Mouse (Mus musculus) ovary, adult 18-20 months (tissue): Measurements from ENCODE around the gene Atp5h.
"Not testable (repeated sequence)": the region's sequence is repeated elsewhere in the genome, so short reads cannot be mapped to it uniquely, and the experiment has no call there.

Experiments
- DNase-seq: peaks from one replicate; pipeline ENCODE4 v3.0.0; 2022; ENCODE audit warnings: low spot score, mixed read lengths

Atp5h gene

DNA sequence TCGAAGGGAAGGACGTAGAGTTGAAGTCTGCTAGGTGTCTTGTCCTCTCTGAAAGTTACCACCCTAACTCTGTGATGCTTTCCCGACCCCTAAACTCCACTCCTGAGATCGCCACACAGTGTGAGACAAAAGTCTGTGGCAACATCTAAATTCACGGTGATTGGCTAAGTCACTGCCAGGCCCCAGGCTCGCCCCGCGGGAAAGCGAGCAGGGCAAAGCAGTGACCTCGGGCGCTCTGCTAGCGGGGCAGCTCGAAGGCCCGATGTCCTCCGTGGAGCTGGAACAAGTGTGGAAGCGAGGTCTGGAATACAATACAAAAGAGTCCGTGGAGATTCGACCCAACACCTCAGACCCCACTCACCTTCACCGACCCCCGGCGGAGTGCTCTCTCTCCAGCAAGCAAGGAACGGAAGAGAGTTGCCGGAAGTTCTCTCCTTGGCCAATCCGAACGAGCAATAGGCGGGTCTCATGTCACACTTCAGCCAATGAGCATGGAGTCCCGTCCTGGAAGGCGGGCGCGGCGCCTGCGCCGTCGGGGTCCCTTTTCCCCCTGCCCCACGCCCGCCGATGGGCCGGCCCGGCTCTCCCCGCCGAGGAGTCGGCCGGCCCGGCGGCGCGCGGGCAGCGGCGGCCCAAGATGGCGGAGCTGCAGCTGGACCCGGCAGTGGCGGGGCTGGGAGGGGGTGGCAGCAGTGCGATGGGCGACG lies at the start of gene Atp5h, which contains the start of gene Kctd2:
Gene Atp5h, minus strand, starts transcription at position 432 of the 707 bp plus-strand sequence.
Gene Kctd2, plus strand, starts transcription at position 598 of the 707 bp plus-strand sequence.
- peak; percentile 92 for DNase-seq

DNA sequence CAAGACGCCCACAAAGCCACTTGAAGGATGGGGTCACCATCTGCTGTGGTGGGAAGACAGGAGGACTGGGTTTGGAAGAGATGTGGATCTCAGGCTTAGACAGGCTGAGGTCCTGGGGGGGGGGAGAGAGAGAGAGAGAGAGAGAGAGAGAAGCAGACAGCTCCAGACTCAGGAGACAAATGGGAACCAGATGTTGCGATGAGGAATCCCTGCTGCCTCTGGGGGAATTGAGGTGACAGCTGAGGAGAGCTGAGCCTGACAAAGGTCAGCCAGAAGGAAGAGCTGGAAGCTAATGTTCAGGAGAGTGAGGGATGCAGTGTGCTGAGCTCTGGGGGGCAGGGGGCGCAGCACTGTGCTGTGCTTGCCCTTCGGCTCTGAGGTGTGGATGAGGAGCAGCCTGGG lies 47.5 kb upstream of the Atp5h start:
- DNase-seq: no peak

DNA sequence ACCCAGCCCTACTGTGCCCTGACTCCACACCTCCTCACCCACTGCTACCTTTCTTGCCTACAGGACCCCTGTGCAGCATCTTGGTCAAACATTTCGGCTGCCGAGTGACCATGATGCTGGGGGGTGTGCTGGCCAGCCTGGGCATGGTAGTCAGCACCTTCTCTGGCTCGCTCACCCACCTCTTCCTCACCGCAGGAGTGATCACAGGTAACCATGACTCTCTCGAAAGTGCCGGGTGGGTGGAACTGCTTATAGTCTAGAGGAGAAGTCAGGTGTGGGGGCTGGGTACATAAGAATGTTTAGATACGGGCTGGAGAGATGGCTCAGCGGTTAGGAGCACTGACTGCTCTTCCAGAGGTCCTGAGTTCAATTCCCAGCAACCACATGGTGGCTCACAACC lies 45.1 kb upstream of the Atp5h start:
- DNase-seq: no peak

DNA sequence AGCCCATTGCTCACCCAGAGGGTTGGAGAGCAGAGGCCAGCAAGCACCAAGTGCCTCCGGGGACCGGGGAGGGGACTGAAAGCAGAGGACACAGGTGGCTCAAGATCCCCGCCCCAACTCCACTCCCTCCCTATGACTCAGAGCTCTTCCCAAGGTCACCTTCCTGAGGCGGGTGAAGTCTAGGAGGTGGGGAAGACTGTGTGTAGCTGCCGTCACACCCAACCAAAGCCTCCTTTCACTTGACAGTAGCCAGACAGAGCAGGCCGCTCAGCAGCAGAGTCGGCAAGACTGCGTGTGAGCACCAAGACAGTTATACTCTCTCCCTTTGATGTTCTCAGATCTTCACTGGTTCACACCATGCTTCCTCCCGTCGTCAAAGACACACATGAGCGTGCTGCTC lies 43.6 kb upstream of the Atp5h start:
- DNase-seq: no peak

DNA sequence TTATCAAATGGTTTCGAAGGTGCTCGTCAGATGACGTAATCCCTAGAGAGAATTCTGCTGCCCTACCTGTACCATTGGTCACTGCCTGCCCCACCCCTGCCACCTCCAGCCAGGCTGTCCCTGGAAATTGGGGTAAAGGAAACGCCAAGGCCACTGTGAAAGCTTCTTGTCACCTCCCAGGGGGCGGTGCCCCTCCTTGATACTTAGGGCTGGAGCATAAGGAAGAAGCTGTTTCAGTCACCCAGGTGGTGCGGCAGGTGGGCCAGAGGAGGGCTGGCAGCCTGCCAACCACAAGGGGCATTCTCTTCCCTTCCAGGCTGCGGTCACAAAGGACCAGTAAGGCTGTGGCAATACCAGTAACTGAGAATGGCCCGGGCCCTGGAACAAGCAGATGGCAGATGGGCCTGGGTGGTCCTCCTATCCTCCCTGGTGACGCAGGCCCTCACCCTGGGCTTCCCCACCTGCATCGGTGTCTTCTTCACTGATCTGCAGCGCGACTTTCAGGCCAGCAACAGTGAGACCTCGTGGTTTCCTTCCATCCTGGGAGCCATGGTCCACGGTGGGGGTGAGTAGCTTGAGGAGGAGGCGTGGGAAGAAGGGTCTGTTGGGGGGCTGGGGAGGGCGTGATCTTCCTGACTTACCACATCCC lies 42.6 kb upstream of the Atp5h start, which contains the start of gene Slc16a5:
Gene Slc16a5, plus strand, starts transcription at position 232 of the 649 bp plus-strand sequence.
- no peak for DNase-seq

DNA sequence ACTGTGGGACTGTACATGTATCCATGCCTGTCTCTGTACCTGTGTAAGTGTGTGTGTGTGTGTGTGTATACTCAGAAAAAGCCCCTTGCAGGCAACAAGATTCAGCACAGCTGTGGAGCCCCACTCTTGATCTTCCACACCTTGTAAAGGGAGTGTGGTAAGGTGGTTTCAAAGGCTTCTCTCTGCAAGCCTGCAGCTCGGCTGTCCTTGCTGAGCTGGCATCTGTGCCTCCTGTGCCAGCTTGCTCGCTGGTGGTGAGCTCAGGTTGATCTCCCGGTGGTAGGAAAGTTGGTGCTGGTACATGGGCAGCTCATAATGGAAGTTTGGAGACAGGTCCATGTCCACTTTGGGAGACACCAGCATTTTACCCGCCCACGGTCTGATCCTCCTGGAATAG lies 42.1 kb upstream of the Atp5h start:
- no peak for DNase-seq

DNA sequence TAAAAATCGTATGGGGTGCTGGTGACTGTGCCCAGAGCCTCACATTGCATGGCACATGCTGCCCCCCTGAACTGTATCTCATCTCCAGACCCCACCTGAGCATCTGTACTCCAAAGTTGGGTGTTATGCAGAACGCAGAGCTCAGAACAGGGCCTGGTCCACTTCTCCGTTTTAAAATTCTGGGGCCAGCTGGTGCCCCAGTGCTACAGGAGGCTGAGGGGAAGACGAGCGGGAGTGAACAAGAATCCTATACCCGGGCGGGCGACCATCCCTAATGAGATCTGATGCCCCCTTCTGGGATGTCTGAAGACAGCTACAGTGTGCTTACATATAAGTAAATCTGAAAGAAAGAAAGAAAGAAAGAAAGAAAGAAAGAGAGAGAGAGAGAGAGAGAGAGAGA lies 41.2 kb upstream of the Atp5h start:
- no peak for DNase-seq

DNA sequence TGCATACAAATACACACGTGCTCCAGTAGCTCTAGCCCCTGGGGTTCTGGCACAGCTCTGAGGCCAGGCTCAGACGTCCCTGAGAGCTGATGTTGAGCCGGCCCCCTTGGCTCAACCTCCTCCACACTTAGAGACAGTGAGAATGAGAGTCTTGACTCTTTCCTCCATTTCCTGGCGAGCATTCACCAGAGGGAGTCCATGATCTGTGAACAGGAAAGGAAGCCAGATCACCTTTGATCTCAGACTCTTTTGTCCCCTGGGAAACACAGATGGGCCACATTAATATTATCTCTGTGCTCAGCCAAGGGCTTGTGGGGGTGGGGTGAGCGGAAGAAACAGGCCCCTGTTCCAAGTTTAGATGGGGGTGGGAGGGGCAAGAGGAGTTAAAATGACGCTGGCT lies 37.6 kb upstream of the Atp5h start:
- DNase-seq: no peak

DNA sequence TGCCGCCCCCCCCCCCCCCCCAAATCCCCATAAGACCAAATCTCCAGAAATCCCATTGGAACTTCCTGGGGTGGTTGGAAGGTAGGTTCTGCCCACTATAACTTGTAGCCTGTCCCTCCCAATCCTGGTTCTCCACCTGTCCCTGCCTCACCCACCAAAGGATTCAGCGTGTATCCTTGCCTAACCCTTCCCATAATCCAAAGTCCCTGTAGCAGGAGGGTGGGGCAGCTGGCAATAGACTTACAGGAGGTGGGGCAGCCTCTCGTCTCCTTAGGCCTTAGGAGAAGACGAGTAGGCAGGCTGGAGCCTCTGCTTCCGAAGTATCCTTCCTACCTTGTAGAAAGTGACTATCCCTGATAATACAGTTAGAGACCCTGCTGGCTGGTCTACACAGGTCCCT lies 36.4 kb upstream of the Atp5h start:
- no peak for DNase-seq

DNA sequence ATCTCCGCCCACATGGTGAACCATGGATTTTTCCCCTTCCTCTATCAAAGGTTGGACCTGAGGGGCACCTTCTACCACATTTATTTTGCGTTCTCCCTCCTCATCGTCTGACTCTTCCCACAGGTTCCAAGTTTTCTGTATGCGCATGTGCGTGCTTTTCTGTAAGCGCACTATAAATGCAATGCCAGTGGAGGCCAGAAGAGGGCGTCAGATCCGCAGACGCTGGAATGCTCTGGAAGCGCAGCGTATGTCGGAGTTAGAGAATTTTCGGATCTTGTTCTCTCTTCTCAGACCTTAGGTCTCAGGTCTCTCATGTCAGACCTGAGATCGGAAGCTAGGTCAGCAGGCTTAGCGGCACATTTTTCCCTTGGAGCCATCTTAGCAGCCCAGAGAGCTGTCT lies 35.9 kb upstream of the Atp5h start:
- no peak for DNase-seq

DNA sequence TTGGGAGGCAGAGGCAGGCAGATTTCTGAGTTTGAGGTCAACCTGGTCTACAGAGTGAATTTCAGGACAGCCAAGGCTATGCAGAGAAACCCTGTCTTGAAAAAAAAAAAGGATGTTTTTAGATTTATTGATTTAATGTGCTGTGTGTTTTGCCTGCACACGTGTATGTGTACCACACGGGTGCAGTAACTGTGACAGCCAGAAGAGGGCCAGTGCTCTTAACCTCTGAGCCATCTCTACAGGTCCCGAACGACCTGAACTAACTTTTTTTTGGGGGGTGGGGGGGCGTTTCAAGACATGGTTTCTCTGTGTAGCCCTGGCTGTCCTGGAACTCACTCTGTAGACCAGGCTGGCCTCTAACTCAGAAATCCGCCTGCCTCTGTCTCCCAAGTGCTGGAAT lies 35.1 kb upstream of the Atp5h start:
- DNase-seq: not testable (repeated sequence)

DNA sequence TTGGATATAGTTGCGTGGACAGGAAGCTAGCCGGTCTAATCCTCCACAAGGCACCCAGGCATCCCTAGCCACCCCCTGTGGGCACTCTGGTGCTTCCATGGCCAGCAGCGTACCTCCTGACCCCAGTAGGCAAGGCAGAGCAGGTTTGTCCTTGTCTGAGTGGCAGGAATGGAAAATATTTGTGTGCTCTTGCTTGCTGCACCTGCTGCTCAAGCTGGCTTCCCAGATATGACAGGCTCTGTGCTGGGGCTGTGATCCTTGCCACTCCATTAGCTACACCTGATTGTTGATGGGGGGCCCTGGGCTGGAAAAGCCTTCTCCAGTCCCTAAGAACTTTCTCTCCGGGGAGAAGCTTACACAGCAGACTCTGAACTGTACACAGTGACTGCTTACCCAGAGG lies 33.5 kb upstream of the Atp5h start:
- DNase-seq: no peak

DNA sequence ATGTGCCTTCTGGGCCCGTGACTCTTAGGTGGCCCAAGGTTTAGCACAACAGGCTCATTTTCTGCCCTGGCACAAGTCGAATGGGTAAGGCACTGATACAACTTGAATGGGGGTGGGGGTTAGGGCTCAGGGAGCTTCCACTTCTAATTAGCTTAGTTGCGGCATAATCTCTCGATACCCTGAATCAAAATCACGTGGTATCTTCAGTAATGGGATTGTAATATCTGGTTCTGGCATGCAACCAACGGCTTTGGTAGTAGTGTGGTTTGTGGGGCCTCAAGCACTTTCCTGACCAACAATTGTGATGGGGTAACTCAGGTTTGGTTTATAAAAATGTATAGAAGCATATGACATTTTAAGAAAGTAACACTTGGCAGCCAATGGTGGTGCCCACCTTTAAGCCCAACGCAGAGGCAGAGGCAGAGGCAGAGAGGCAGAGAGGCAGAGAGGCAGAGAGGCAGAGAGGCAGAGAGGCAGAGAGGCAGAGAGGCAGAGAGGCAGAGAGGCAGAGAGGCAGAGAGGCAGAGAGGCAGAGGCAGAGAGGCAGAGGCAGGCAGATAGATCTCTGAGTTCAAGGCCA lies 32.6 kb upstream of the Atp5h start:
- DNase-seq: no peak

DNA sequence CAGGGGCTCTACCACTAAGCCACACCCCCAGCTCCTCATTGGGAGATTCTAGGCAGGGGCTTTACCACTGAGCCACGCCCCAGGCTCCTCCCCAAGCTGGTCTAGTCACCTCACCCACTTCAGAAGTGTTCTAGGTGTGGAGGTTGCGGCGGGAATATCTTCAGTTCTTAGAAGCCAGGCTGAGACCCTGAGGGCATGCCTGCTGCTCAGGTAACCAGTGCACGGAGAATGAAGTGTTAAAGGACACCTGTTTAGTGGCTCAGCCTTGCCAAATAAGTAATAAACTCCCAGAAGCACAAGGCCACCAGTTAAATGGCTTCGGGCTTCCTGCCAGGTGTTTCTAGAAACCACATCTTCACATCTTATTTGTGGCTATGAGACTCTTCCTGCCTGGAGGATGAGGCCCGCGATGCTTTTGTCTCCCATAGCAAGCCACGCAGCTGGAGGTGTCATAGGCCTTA lies 32.0 kb upstream of the Atp5h start:
- no peak for DNase-seq

DNA sequence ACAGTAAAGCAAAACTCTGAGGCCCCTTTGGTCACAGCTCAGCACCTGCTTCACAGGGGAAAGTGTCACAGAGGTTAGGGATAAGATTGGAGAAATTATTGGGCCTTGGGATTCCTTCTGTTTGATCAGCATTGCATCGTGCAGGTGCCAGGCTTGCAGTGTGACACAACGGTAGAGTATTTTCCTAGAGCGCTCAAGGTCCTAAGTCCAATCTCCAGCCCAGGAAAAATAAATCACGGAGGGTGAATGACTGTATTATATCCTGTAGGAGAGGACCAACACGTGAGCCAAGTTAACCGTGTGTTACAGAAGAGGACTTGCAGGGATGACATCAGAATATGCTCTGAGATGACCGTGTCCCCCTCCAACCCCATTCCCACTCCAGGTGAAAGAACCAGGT lies 30.4 kb upstream of the Atp5h start:
- DNase-seq: no peak

DNA sequence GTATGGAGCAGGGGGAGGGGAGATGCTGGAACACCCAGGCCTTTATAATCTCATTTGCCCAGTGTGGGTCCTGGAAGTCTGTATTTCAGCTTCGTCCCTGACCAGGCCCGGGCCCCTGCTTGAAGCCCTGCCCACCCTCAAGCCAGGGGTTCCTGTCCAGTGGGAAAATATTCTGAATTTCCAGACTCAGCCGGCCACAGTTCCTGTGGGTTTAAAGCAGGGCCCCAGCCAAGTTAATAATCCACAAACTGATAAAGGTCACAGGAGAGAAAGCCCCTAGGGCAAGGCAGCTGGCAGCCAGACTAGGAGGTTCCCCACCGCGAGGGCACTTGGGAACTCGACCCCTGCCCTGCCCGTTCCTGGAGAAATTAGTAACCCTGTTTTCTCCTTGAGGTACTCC lies 29.2 kb upstream of the Atp5h start:
- DNase-seq: no peak

DNA sequence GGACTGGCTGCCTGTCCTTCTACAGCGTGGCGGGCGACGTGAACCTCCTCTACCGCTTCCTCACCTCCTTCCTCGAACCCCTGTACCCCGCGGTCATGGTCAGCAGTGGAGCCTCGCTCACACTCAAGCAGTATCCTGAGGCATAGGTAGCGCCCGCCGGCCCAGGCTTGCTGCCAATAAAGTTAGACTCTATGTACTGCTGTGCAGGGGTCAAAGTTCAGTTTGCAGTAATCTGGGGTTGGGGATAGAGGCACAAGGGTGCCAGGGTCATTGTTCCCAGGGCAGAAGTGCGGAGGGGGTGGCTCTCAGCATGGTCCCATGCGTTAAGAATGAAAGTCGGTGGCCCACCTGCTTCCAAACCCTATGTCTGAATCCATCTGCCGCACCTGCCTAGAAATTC lies 28.3 kb upstream of the Atp5h start:
- no peak for DNase-seq

DNA sequence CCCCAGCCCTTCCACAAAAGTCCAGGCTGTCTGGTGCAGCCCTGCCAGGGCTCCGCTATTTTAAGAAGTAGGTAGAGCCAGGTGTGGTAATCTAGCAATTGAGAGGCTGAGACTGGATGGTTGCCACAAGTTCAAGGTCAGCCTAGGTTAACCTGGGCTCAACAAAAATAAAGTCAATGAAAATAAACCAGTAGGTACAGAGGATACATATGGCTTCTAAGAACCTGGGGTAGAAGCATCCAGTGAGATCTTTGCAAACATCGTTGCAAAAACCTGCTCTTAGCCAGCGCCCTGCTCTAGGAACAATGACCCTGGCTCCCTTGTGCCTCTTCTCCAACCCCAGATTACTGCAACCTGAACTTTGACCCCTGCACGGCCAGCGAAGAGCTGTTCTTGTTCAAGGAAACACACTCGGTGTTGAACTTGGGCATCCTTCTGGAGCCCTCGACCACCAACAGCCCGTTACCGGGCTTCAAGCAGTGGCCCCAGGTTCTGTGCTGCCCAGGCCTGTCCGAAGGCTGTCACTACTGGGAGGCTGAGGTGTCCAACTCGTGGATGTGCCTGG lies 27.6 kb upstream of the Atp5h start:
- no peak for DNase-seq

DNA sequence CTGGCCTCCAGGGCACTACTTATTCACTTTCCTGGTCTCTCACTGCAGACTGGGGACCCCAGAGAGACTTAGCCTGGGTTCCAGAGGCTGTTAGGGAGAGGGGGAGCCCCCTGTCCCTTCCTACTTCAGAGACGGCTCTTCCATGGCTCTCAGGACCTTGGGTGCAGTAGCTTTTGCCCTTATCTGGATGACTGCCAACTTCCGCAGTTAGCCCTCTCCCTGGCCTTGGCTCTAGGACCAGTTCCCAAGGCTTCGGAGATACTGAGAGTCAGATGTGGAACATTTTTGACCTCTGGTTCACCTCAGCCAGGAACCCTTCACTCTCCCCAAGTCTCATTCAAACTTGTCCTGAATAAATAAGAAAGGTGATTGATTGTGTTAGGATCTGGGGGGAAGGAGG lies 27.1 kb upstream of the Atp5h start:
- DNase-seq: peak; percentile 74

DNA sequence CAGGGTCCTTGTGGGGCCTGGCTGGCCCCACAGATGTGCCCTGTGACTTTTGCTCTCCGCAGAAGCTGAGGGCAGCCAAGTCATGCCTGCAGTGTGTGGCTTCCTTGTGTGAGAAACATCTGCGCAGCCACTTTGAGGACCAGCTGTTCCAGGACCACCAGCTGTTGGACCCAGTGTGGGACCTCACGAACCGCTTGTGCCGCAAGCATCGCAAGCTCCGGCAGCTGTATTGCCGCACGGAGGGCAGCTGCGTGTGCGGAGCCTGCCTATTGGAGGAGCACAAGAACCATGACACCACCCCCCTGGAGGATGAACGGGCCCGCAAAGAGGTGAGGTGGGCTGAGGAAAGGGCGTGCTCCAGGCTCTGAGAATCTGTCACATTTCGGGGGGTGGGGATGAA lies 21.7 kb upstream of the Atp5h start:
- no peak for DNase-seq

DNA sequence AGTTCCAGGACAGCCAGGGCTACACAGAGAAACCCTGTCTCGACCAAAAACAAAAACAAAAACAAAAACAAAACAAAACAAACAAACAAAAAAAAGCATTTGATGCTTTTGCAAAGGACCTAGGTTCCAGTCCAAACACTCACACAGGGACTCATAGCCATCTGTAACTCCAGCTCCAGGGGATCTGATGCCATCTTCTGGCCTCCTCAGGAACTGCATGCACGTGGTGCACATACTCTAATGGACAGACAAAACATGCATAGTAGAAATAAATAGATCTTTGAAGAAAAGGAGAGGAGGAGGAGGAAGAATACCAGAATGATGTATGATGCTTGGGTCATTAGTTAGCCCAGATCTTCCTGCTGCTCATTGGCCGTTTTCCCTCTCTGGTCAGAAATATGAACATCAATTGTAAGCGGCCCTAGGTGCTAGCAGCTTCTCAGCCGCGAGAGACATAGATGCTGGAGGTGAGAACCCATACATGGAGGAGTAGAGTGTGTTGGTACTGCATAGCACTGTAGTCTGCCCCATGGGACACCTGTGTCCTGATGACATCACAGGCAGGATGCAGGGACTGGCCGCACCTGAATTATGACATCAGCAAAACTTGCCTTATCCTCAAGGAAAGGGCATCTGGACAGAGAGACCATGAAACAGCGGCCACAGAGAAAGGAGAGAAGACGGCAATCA lies 20.3 kb upstream of the Atp5h start, which contains the start of gene Trim80:
Gene Trim80, plus strand, starts transcription at position 640 of the 690 bp plus-strand sequence.
- no peak for DNase-seq

DNA sequence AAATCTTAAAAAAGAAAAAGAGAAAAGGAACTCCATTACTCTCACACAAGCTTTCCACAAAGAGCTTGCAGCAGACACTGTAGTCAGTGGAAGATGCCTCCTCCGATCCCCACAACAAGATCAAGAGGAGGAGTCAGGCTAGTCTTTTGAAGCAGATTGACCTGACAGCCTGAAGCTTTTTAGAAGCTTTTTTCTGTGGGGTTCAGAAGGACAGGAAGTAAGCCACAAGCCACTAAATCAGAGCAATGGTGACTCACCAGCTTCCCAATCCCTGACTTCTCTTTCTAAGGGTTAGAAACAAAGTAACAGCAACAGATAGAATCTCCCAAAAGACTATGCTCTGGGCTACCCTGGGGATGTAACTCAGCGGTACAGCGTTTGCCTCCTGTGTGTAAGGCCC lies 19.6 kb upstream of the Atp5h start:
- no peak for DNase-seq
